ENCODE assay signal across 12 mouse cellular contexts in genomic region chr9:56882818-56883217, GRCm38 (mm10). TPM values are rescaled to one million over a fixed set of nuclear protein-coding genes. Genes with fewer than 3 reads are reported as not detected.
A peak's percentile ranks its signal among the peaks of the same experiment; 100 is the strongest.
DNase-seq lines count a peak whose midpoint lies in the region; ATAC-seq and TF ChIP-seq lines count a peak whose summit lies in the region.
"Had no signal": no experiment of that assay in that cellular context is flagged by ENCODE, and none has a peak within 500 bp of the region (broad histone marks: within the 10 kb centered on the region; RNA-seq: fewer than 3 reads in every experiment).

No protein-coding gene starts in this region.

- DNase-seq in heart, adult 18-20 months = peak; percentile 68 to 87
- DNase-seq in stomach, postnatal 0 days (ENCODE audit: low spot score) = no peak
- peak; percentile 59 for DNase-seq in heart, postnatal 4 days
- DNase-seq in skeletal muscle tissue, adult 2 months (ENCODE audit: low read depth, low spot score) = peak; percentile 77
- no peak for DNase-seq in spleen, adult 18-20 months
- DNase-seq in Muller cell, postnatal 12 days (ENCODE audit: inconsistent ontology term) = no peak

- TF ChIP-seq CTCF in stomach, postnatal 0 days (IDR thresholded peaks at IDR 0.05; ENCODE audit: low read depth) = no peak

- H3K27ac ChIP-seq in heart, embryonic 11.5 days (ENCODE audit: low read depth, low read length) = no peak overlapping the region
- H3K27ac ChIP-seq in stomach, embryonic 15.5 days = peak overlapping the region; percentile 59
- no peak overlapping the region for H3K27ac ChIP-seq in stomach, postnatal 0 days (replicated peaks)

- no peak overlapping the region for H3K9ac ChIP-seq in heart, embryonic 11.5 days (ENCODE audit: low read depth, low read length)
- H3K9ac ChIP-seq in stomach, embryonic 15.5 days = no peak overlapping the region
- no peak overlapping the region for H3K9ac ChIP-seq in stomach, postnatal 0 days (ENCODE audit: low read length)

- peaks cover 7% of the 10 kb centered on the region; the same call in 1 of the 2 replicates for H3K36me3 ChIP-seq in heart, embryonic 11.5 days (ENCODE audit: control insufficient read depth, insufficient read depth, low read length)
- peaks cover 7% of the 10 kb centered on the region; the same call in 1 of the 2 replicates for H3K36me3 ChIP-seq in stomach, embryonic 15.5 days
- peaks cover 5% of the 10 kb centered on the region; the same call in 1 of the 2 replicates for H3K36me3 ChIP-seq in stomach, postnatal 0 days (ENCODE audit: control insufficient read depth, insufficient read depth, low read length)

- no peaks in the 10 kb centered on the region for H3K9me3 ChIP-seq in heart, embryonic 11.5 days (replicated peaks; ENCODE audit: control insufficient read depth, low read length)
- no peaks in the 10 kb centered on the region for H3K9me3 ChIP-seq in stomach, embryonic 15.5 days
- H3K9me3 ChIP-seq in stomach, postnatal 0 days (ENCODE audit: control insufficient read depth, low read length) = no peaks in the 10 kb centered on the region
- H3K9me3 ChIP-seq: megakaryocyte, embryonic 14.5 days had no signal

- ATAC-seq in heart, embryonic 11.5 days (replicated peaks; ENCODE audit: insufficient number of reproducible peaks, low FRiP score, low TSS enrichment) = no peak
- ATAC-seq in stomach, embryonic 15.5 days (ENCODE audit: insufficient read depth, low FRiP score, low read depth) = no peak
- no peak for ATAC-seq in stomach, postnatal 0 days (ENCODE audit: low FRiP score, low TSS enrichment)
- ATAC-seq: forebrain, embryonic 16.5 days; inflammation-experienced regulatory T-cells, adult 6 months had no signal

- no peak overlapping the region for H3K4me2 ChIP-seq in heart, embryonic 11.5 days
- H3K4me2 ChIP-seq in stomach, embryonic 15.5 days = no peak overlapping the region
- no peak overlapping the region for H3K4me2 ChIP-seq in stomach, postnatal 0 days (replicated peaks; ENCODE audit: low read depth)

- no peaks in the 10 kb centered on the region for H3K27me3 ChIP-seq in heart, embryonic 11.5 days (ENCODE audit: control insufficient read depth, insufficient read depth, low read length)
- no peaks in the 10 kb centered on the region for H3K27me3 ChIP-seq in stomach, embryonic 15.5 days (replicated peaks)
- no peaks in the 10 kb centered on the region for H3K27me3 ChIP-seq in stomach, postnatal 0 days (ENCODE audit: control insufficient read depth, insufficient read depth, low read length)

- no peak overlapping the region for H3K4me3 ChIP-seq in heart, embryonic 11.5 days (ENCODE audit: low read depth, low read length)
- no peak overlapping the region for H3K4me3 ChIP-seq in stomach, embryonic 15.5 days (replicated peaks)
- no peak overlapping the region for H3K4me3 ChIP-seq in stomach, postnatal 0 days (ENCODE audit: low read depth, low read length)
- H3K4me3 ChIP-seq: megakaryocyte, embryonic 14.5 days had no signal

- no peak for TF ChIP-seq EP300 in stomach, postnatal 0 days (optimal IDR thresholded peaks at IDR 0.05)

- H3K4me1 ChIP-seq in heart, embryonic 11.5 days (ENCODE audit: control insufficient read depth, insufficient read depth, low read length) = peaks cover 8% of the 10 kb centered on the region; the same call in 1 of the 2 replicates
- H3K4me1 ChIP-seq in stomach, embryonic 15.5 days = peaks cover 29% of the 10 kb centered on the region
- no peaks in the 10 kb centered on the region for H3K4me1 ChIP-seq in stomach, postnatal 0 days (replicated peaks; ENCODE audit: control insufficient read depth, insufficient read depth)
- H3K4me1 ChIP-seq: megakaryocyte, embryonic 14.5 days had no signal

- WGBS in heart, embryonic 11.5 days (ENCODE audit: insufficient replicate concordance) = 61% methylated on average over 12 of the region's 12 CpGs
- 46% methylated on average over 12 of the region's 12 CpGs for WGBS in stomach, embryonic 15.5 days
- WGBS in stomach, postnatal 0 days = 51% methylated on average over 12 of the region's 12 CpGs

RNA-seq across cellular contexts. Expression of gene Cspg4, which starts 18.0 kb away (rescaled TPM):
- total RNA-seq in heart, adult 18-20 months (2021) = 10 to 100 TPM in 1 of 2 experiments, 1 to 10 TPM in 1; 9.9 to 11.5 TPM
- polyA plus RNA-seq in heart, embryonic 11.5 days (2014; fragmentation: Nextera tagmentation; extraction: Ambion mirVana) = 18.6 and 22.0 TPM in 2 replicates
- polyA plus RNA-seq in stomach, embryonic 15.5 days (2015; fragmentation: Nextera tagmentation; extraction: Ambion mirVana) = 18.9 and 21.1 TPM in 2 replicates
- 7.8 and 9.0 TPM in 2 replicates for polyA plus RNA-seq in stomach, postnatal 0 days (2015; fragmentation: Nextera tagmentation; extraction: Ambion mirVana)
- total RNA-seq in heart, postnatal 4 days (2021) = 10 to 100 TPM; 55.6 to 56.6 TPM
- polyA plus RNA-seq: inflammation-experienced regulatory T-cells, adult 6 months had no signal

RNA-seq across cellular contexts. Expression of gene Odf3l1, which starts 18.3 kb away (rescaled TPM):
- total RNA-seq in heart, adult 18-20 months (2021) = not detected
- 0.82 and 0.87 TPM in 2 replicates for polyA plus RNA-seq in heart, embryonic 11.5 days (2014; fragmentation: Nextera tagmentation; extraction: Ambion mirVana)
- 1.4 and 2.3 TPM in 2 replicates for polyA plus RNA-seq in stomach, embryonic 15.5 days (2015; fragmentation: Nextera tagmentation; extraction: Ambion mirVana)
- 0.57 and 0.71 TPM in 2 replicates for polyA plus RNA-seq in stomach, postnatal 0 days (2015; fragmentation: Nextera tagmentation; extraction: Ambion mirVana)
- total RNA-seq in heart, postnatal 4 days (2021) = under 1 TPM in 1 of 2 experiments, not detected in 1; 0.43 TPM
- total RNA-seq: MEL had no signal
- polyA plus RNA-seq: forebrain, embryonic 16.5 days; inflammation-experienced regulatory T-cells, adult 6 months had no signal

RNA-seq across cellular contexts. Expression of gene Snx33, which starts 45.4 kb away (rescaled TPM):
- total RNA-seq in heart, adult 18-20 months (2021) = 1 to 10 TPM; 7.0 to 8.2 TPM
- 4.5 and 5.2 TPM in 2 replicates for polyA plus RNA-seq in heart, embryonic 11.5 days (2014; fragmentation: Nextera tagmentation; extraction: Ambion mirVana)
- 9.3 and 10.7 TPM in 2 replicates for polyA plus RNA-seq in stomach, embryonic 15.5 days (2015; fragmentation: Nextera tagmentation; extraction: Ambion mirVana)
- 5.5 and 6.4 TPM in 2 replicates for polyA plus RNA-seq in stomach, postnatal 0 days (2015; fragmentation: Nextera tagmentation; extraction: Ambion mirVana)
- 10 to 100 TPM; 11.7 to 13.9 TPM for total RNA-seq in heart, postnatal 4 days (2021)

RNA-seq across cellular contexts. Expression of gene Imp3, which starts 54.5 kb away (rescaled TPM):
- 10 to 100 TPM; 55.8 to 58.3 TPM for total RNA-seq in heart, adult 18-20 months (2021)
- polyA plus RNA-seq in heart, embryonic 11.5 days (2014; fragmentation: Nextera tagmentation; extraction: Ambion mirVana) = 65.6 and 66.0 TPM in 2 replicates
- polyA plus RNA-seq in stomach, embryonic 15.5 days (2015; fragmentation: Nextera tagmentation; extraction: Ambion mirVana) = 79.3 and 86.5 TPM in 2 replicates
- 75.3 and 83.8 TPM in 2 replicates for polyA plus RNA-seq in stomach, postnatal 0 days (2015; fragmentation: Nextera tagmentation; extraction: Ambion mirVana)
- total RNA-seq in heart, postnatal 4 days (2021) = 10 to 100 TPM; 53.5 to 54.4 TPM

Comparison
In these comparisons a context has a peak if more than half of its experiments do, and no peak if none do; other contexts are left out.
1. DNase-seq: peak in heart, adult 18-20 months (2 of 2), heart, postnatal 4 days (single experiment) and skeletal muscle tissue, adult 2 months (single experiment); none in stomach, postnatal 0 days (single experiment), spleen, adult 18-20 months (0 of 2) and Muller cell, postnatal 12 days (single experiment).